Mouse (Mus musculus): ENCODE measurements around the gene S100a11. TPM values are rescaled to one million over a fixed set of nuclear protein-coding genes. Genes with fewer than 3 reads are reported as not detected.

S100a11 gene
- 1,000 to 10,000 TPM; 1,053 to 1,322 TPM for total RNA-seq (2023)

DNA sequence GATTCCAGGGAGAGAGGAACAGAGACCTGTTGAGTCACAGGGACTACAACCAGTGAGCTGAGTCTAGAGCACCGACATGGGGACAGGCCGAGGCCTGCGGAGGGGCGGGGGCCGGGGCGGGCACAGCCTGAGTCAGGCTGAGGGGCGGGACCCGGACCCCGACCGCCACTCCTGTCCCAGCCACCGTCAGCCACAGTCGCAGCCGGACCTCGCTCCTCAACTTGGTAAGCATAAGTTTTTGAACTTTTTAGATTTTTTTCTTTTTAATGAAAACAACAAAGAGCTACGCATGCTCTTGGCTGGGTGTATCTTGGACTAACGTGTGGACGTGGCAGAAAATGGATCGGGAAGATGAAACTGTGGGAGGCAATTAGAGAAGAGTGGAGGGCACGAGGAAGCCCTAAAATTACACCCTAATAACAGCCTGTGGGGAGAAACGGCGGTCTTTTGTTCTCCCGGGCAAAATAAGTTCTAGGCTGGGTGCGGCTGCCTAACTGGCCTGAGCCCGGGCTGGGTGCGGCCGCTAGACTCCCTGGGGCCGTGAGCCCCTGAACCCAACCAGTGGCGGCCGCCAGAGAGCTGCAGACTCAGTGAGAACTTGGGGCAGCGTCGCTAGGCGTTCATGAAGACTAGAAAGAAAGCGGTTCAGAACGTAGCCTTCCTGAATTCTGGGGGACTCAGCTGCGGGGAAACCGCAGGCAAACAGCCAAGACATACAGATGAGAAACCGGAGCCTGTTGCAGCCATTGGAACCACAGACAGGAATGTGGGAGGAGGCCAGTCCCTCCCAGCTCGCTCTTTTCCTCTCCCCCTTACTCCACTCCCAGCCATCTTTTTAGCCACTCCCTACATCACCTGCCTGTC lies at the start of gene S100a11:
S100a11 (plus strand) TSS at position 159 of the 864 bp plus-strand sequence.

DNA sequence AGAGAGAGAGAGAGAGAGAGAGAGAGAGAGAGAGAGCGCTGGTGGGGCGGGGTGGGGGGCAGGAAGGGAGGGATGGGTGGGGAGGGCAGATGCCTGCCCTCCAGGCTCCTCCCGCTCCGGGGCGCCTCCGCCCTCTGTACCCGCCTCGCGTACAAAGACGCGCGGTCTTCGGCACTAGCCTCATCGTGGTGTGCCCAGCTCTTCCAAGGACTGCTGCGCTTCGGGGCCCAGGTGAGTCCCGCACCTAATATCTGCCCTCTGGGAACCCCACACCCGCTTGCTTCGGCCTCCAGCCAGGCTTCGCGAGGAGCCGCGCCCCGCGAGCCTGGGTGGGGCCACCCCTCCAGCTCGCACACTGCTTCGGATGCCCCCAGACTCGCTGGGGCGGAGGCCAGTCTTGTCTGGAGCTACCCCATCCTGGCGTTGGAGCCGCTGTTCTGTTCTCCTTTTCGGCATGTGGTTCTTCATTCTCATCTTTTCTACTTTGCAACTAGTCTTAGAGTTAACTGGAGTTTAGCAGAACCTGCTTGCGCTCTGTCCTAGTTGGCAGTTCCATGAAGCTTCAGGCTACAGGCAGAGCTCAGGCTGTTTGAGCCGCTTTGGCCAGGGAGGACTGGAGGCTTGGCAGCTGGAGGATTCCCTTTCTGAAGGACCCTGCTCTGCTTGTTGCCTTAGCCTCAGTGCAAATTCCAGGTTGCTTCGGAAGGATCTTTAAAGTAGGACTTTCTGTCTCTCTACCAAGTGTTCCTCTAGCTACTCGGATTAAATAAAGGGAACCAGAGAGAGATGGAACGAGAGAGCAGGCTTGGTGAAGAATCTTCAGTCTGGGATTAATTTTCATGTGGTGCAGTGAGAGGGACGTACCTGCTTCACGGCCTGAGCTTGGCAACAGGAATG lies 34.9 kb downstream of the S100a11 start, which contains the start of gene S100a10:
S100a10 (plus strand) TSS at position 100 of the 897 bp plus-strand sequence.

Other genes starting within 250 kb of the S100a11 start
- gene Flg, start 247.0 kb upstream of the S100a11 start, total RNA-seq (2023): not detected
- not detected for gene Hrnr, start 200.7 kb upstream of the S100a11 start, total RNA-seq (2023)
- gene Rptn, start 126.8 kb upstream of the S100a11 start, total RNA-seq (2023): not detected
- 1 to 10 TPM; 2.1 to 2.3 TPM for gene Tchh, start 78.2 kb upstream of the S100a11 start, total RNA-seq (2023)
- not detected for gene Tchhl1, start 51.7 kb upstream of the S100a11 start, total RNA-seq (2023)
- 100 to 1,000 TPM; 469 to 546 TPM for gene S100a10, start 34.6 kb downstream of the S100a11 start, total RNA-seq (2023)
- gene Tdpoz2, start 132.2 kb downstream of the S100a11 start, total RNA-seq (2023): not detected
- gene Tdpoz1, start 155.8 kb downstream of the S100a11 start, total RNA-seq (2023): not detected
- gene Gm37596, start 172.6 kb downstream of the S100a11 start, total RNA-seq (2023): not detected